Mouse (Mus musculus) liver, embryonic 13.5 days (tissue): ENCODE measurements at regions not wholly inside any gene's neighbourhood (a gene's known extent, or its start where the extent isn't known, plus 50 kb on each side); places are given as distances from the start of the nearest gene placed in this dataset.

ENCODE experiments used
- ATAC-seq: fragments of 200-750 bp; cut with Nextera tagmentation; 2 replicates; pipeline ENCODE4 v1.8.0; 2017; ENCODE audit warnings: low read depth, mild to moderate bottlenecking, moderate number of reproducible peaks, moderate library complexity
- DNase-seq: peaks from one replicate; pipeline ENCODE4 v3.0.0; 2022
- H3K27ac ChIP-seq: fragments of 300-500 bp; sonication (generic); 2 replicates; pipeline ENCODE4 v1.5.1; 2015; ENCODE audit warnings: moderate library complexity, mild to moderate bottlenecking, inconsistent platforms
- H3K27me3 ChIP-seq: fragments of 300-500 bp; sonication (generic); 2 replicates; pipeline ENCODE4 v1.6.1; 2015; ENCODE audit warnings: mild to moderate bottlenecking, inconsistent platforms
- H3K36me3 ChIP-seq: fragments of 300-500 bp; sonication (generic); 2 replicates; pipeline ENCODE4 v1.6.1; 2015; ENCODE audit warnings: mild to moderate bottlenecking, inconsistent platforms
- H3K4me1 ChIP-seq: fragments of 300-500 bp; sonication (generic); replicated peaks from 2 replicates; pipeline ENCODE4 v1.6.1; 2015; ENCODE audit warnings: inconsistent platforms
- H3K4me2 ChIP-seq: fragments of 300-500 bp; sonication (generic); 2 replicates; pipeline ENCODE4 v1.6.1; 2015; ENCODE audit warnings: inconsistent platforms, mild to moderate bottlenecking, moderate library complexity
- H3K4me3 ChIP-seq: fragments of 300-500 bp; sonication (generic); replicated peaks from 2 replicates; pipeline ENCODE4 v1.5.1; 2015; ENCODE audit warnings: mild to moderate bottlenecking, inconsistent platforms
- H3K9ac ChIP-seq: fragments of 300-500 bp; sonication (generic); 2 replicates; pipeline ENCODE4 v1.6.1; 2015; ENCODE audit warnings: mild to moderate bottlenecking, inconsistent platforms
- H3K9me3 ChIP-seq: fragments of 300-500 bp; sonication (generic); replicated peaks from 2 replicates; pipeline ENCODE4 v1.6.1; 2016; ENCODE audit warnings: inconsistent platforms
- WGBS: fragments of 180-500 bp; shearing (Covaris S2); methylation state at CpG from one replicate; pipeline ENCODE4 v1.1.7; 2015; ENCODE audit not compliant: insufficient replicate concordance; 5-methylcytosine and 5-hydroxymethylcytosine counted together

- WGBS: 34% methylated on average over 5 of the region's 5 CpGs
- Histone ChIP-seq H3K27me3 (no peaks in the 10 kb centered on the region), H3K4me1 (no peaks in the 10 kb centered on the region), H3K4me3 (no peak overlapping the region), H3K9me3 (no peaks in the 10 kb centered on the region), H3K27ac (no peak overlapping the region), H3K36me3 (no peaks in the 10 kb centered on the region), H3K4me2 (no peak overlapping the region), H3K9ac (no peak overlapping the region)
- DNase-seq: no peak
- ATAC-seq: no peak
These were observed 122.2 kb upstream of the Myo3a start for GRCm38 (mm10) chr2:22105150-22105549.

- no peaks in the 10 kb centered on the region for H3K36me3 ChIP-seq
- no peak overlapping the region for H3K9ac ChIP-seq
- H3K27me3 ChIP-seq: no peaks in the 10 kb centered on the region
- no peaks in the 10 kb centered on the region for H3K4me1 ChIP-seq
- no peak overlapping the region for H3K27ac ChIP-seq
- H3K9me3 ChIP-seq: no peaks in the 10 kb centered on the region
- DNase-seq (no peak), ATAC-seq (no peak)
- H3K4me3 ChIP-seq: no peak overlapping the region
- 47% methylated on average over 2 of the region's 2 CpGs for WGBS
- no peak overlapping the region for H3K4me2 ChIP-seq
These were observed 77.6 kb upstream of the Myo3a start for GRCm38 (mm10) chr2:22149721-22150120.

- Histone ChIP-seq H3K27ac (no peak overlapping the region), H3K4me1 (no peaks in the 10 kb centered on the region), H3K4me2 (no peak overlapping the region), H3K27me3 (no peaks in the 10 kb centered on the region), H3K9me3 (no peaks in the 10 kb centered on the region), H3K4me3 (no peak overlapping the region), H3K36me3 (no peaks in the 10 kb centered on the region), H3K9ac (no peak overlapping the region)
- DNase-seq (no peak), ATAC-seq (no peak)
- 68% methylated on average over 2 of the region's 2 CpGs for WGBS
These were observed 70.7 kb upstream of the Myo3a start for GRCm38 (mm10) chr2:22156576-22156975.

GRCm38 (mm10) chr2:22165443-22165842, 61.9 kb upstream of the Myo3a start:
- Histone ChIP-seq H3K9me3 (no peaks in the 10 kb centered on the region), H3K36me3 (no peaks in the 10 kb centered on the region), H3K4me2 (no peak overlapping the region), H3K4me1 (no peaks in the 10 kb centered on the region), H3K4me3 (no peak overlapping the region), H3K27me3 (no peaks in the 10 kb centered on the region), H3K27ac (no peak overlapping the region), H3K9ac (no peak overlapping the region)
- WGBS: 71% methylated on average over 5 of the region's 5 CpGs
- ATAC-seq: no peak
- no peak for DNase-seq

GRCm38 (mm10) chr2:22165919-22166318, 61.4 kb upstream of the Myo3a start:
- Histone ChIP-seq H3K4me1 (no peaks in the 10 kb centered on the region), H3K9me3 (0 out of 2 replicates have a peak, but pooled peaks cover 4% of the 10 kb centered on the region), H3K36me3 (no peaks in the 10 kb centered on the region), H3K4me2 (no peak overlapping the region), H3K27ac (no peak overlapping the region), H3K4me3 (no peak overlapping the region), H3K27me3 (no peaks in the 10 kb centered on the region), H3K9ac (no peak overlapping the region)
- DNase-seq (no peak), ATAC-seq (no peak)
